Mouse (Mus musculus) testis, postnatal 10 days (tissue): ENCODE results near the gene Ctsd.
A peak's percentile ranks its signal among the peaks of the same experiment; 100 is the strongest.
"Not testable (repeated sequence)": the region's sequence is repeated elsewhere in the genome, so short reads cannot be mapped to it uniquely, and the experiment has no call there.

Source experiments
- DNase-seq: peaks from one replicate; pipeline ENCODE4 v3.0.0; 2021; ENCODE audit warnings: low spot score

The Ctsd gene

GRCm38 (mm10) chr7:142332741-142333140 lies 55.1 kb downstream of the Ctsd start:
- not testable (repeated sequence) for DNase-seq

- DNase-seq, result no peak
Observed at GRCm38 (mm10) chr7:142331281-142331680, 56.6 kb downstream of the Ctsd start.

GRCm38 (mm10) chr7:142330271-142330724 lies 57.5 kb downstream of the Ctsd start:
- peak; percentile 54 for DNase-seq

GRCm38 (mm10) chr7:142328507-142328906 lies 59.3 kb downstream of the Ctsd start:
- no peak for DNase-seq

- DNase-seq, result no peak
Observed at GRCm38 (mm10) chr7:142326714-142327445, 61.0 kb downstream of the Ctsd start.
